9 mouse cellular contexts compared by ENCODE assay signal in genomic region chr11:22629991-22630390, GRCm38 (mm10).
DNase-seq lines count a peak whose midpoint lies in the region; ATAC-seq lines count a peak whose summit lies in the region.
"Had no signal": no experiment of that assay in that cellular context is flagged by ENCODE, and none has a peak within 500 bp of the region (broad histone marks: within the 10 kb centered on the region; RNA-seq: fewer than 3 reads in every experiment).

No protein-coding gene starts in this region.

- no peaks in the 10 kb centered on the region for H3K36me3 ChIP-seq in heart, embryonic 12.5 days
- no peaks in the 10 kb centered on the region for H3K36me3 ChIP-seq in limb, embryonic 13.5 days
- no peaks in the 10 kb centered on the region for H3K36me3 ChIP-seq in neural tube, embryonic 14.5 days (ENCODE audit: control insufficient read depth, insufficient read depth, low read length)

- intact Hi-C loops in heart, postnatal 25 days (cut with DNase I), result loop anchor here (5.0 to 10.0 kb wide), 3 partner anchors 152 to 627 kb away; partner anchors contain the start of gene Xpo1

- no peaks in the 10 kb centered on the region for H3K9me3 ChIP-seq in heart, embryonic 12.5 days (replicated peaks)
- no peaks in the 10 kb centered on the region for H3K9me3 ChIP-seq in limb, embryonic 13.5 days
- no peaks in the 10 kb centered on the region for H3K9me3 ChIP-seq in neural tube, embryonic 14.5 days (ENCODE audit: control insufficient read depth, low read length)

- peak; percentile 52 to 64 for DNase-seq in heart, adult 18-20 months
- no peak for DNase-seq in heart, postnatal 25 days (ENCODE audit: low spot score)
- no peak for DNase-seq in cerebellum, postnatal 14 days
- no peak for DNase-seq in right cerebral cortex, adult 2 months (ENCODE audit: low spot score in 2 of 2)

- peak overlapping the region; percentile 57 for H3K27ac ChIP-seq in heart, embryonic 12.5 days (ENCODE audit: poor library complexity, severe bottlenecking)
- peak overlapping the region; percentile 56 for H3K27ac ChIP-seq in limb, embryonic 13.5 days
- H3K27ac ChIP-seq in neural tube, embryonic 14.5 days (ENCODE audit: low read depth, low read length), result no peak overlapping the region

- H3K4me3 ChIP-seq in heart, embryonic 12.5 days, result peak overlapping the region; percentile 34
- H3K4me3 ChIP-seq in limb, embryonic 13.5 days, result peak overlapping the region; percentile 34
- H3K4me3 ChIP-seq in neural tube, embryonic 14.5 days (ENCODE audit: low read depth, low read length), result no peak overlapping the region

- peaks cover 36% of the 10 kb centered on the region for H3K4me1 ChIP-seq in heart, embryonic 12.5 days (replicated peaks)
- H3K4me1 ChIP-seq in limb, embryonic 13.5 days, result peaks cover 23% of the 10 kb centered on the region
- 0 out of 2 replicates have a peak, but pooled peaks cover 3% of the 10 kb centered on the region for H3K4me1 ChIP-seq in neural tube, embryonic 14.5 days (ENCODE audit: control insufficient read depth, insufficient read depth, low read length)

- peak overlapping the region; percentile 36; the same call in 1 of the 2 replicates for H3K9ac ChIP-seq in heart, embryonic 12.5 days
- peak overlapping the region; percentile 59 for H3K9ac ChIP-seq in limb, embryonic 13.5 days
- H3K9ac ChIP-seq in neural tube, embryonic 14.5 days (replicated peaks; ENCODE audit: low read depth, low read length), result no peak overlapping the region

- 47% methylated on average over 4 of the region's 4 CpGs for WGBS in heart, embryonic 12.5 days
- 61% methylated on average over 4 of the region's 4 CpGs for WGBS in limb, embryonic 13.5 days
- 74% methylated on average over 4 of the region's 4 CpGs for WGBS in neural tube, embryonic 14.5 days

- H3K27me3 ChIP-seq in heart, embryonic 12.5 days (replicated peaks), result no peaks in the 10 kb centered on the region
- H3K27me3 ChIP-seq in limb, embryonic 13.5 days, result no peaks in the 10 kb centered on the region
- H3K27me3 ChIP-seq in neural tube, embryonic 14.5 days (ENCODE audit: control insufficient read depth, insufficient read depth, low read length), result no peaks in the 10 kb centered on the region
- H3K27me3 ChIP-seq: CH12.LX had no signal

- no peak for ATAC-seq in heart, embryonic 12.5 days (ENCODE audit: insufficient number of reproducible peaks, low FRiP score)
- ATAC-seq in limb, embryonic 13.5 days (ENCODE audit: low FRiP score, low read depth), result no peak
- no peak for ATAC-seq in neural tube, embryonic 14.5 days (ENCODE audit: low read depth)
- ATAC-seq in cerebellum, adult (ENCODE audit: insufficient number of reproducible peaks, low FRiP score, low TSS enrichment), result no peak

- H3K4me2 ChIP-seq in heart, embryonic 12.5 days, result peak overlapping the region; percentile 57
- peak overlapping the region; percentile 59 for H3K4me2 ChIP-seq in limb, embryonic 13.5 days (replicated peaks)
- peak overlapping the region; percentile 27; the same call in 1 of the 2 replicates for H3K4me2 ChIP-seq in neural tube, embryonic 14.5 days (ENCODE audit: low read depth, low read length)

Comparison
In these comparisons a context has a peak if more than half of its experiments do, and no peak if none do; other contexts are left out.
1. DNase-seq: peak in heart, adult 18-20 months (2 of 2); none in heart, postnatal 25 days (single experiment), cerebellum, postnatal 14 days (0 of 2) and right cerebral cortex, adult 2 months (0 of 2).
2. Peak in every context shown above with its lines, with median percentiles within 50 percentile points of each other: H3K4me2 ChIP-seq.